Mouse (Mus musculus) ovary, postnatal 10 days (tissue): ENCODE data around the gene Nox3.

ENCODE experiments used
- DNase-seq: peaks from one replicate; pipeline ENCODE4 v3.0.0; 2022; ENCODE audit warnings: low spot score

The Nox3 gene

DNA sequence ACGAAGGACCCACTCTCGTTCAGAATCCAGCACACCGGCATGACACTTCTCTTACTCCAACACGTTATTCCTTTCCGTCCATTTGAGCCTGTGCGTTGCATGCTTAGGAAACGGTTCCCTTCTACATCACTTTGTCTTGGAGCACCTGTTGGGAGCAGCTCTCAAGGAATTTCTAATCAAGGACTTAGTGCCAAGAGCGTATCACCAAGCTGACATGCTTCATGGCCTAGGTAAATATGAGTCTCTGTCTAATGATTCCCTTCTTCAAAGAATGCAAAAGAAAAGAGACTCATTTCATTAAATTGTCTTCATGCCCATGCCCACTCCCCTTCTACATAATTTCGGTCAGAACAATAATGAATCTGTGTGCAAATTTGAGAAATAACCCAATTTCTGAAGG lies at the start of gene Nox3:
TSS of gene Nox3 (minus strand) at position 101 of the 400 bp plus-strand sequence.
- no peak for DNase-seq

DNA sequence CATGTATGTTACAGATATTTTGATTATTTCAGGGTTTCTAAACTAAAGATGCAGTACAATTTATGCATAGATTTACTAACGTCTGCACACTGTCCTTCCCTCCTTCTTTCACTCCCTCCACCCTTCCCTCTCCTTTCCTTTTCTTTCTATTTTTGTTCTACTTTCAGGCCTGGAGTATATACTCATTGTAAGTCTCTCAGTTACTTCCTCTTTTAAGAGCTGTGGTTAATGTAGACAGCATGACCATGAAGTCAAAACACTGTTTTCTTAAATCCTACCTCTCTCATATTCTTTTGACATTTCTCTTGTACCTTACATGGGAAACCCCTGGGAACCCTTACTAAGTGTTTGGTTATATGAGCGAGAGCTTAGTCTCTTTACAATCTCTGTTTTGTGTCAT lies 48.3 kb upstream of the Nox3 start:
- no peak for DNase-seq

DNA sequence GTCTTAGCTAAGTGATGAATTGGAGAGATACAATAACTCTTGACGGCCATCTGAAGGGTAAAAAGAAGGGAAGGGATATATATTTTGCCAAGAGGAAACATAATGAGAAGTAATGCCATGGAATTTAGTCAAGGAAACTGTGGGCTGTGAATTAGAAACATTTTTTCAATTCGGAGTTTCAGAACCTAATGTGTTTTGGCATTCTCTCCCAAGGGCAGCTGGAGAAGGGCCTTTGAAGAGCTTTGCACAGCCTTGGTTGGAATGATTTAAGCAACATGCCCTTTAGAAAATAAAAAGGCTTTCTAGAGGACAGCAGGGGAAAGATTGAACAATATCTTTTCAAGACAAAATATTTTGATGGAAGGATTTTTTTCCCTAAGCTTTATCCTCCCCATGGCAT lies 40.9 kb upstream of the Nox3 start:
- no peak for DNase-seq

DNA sequence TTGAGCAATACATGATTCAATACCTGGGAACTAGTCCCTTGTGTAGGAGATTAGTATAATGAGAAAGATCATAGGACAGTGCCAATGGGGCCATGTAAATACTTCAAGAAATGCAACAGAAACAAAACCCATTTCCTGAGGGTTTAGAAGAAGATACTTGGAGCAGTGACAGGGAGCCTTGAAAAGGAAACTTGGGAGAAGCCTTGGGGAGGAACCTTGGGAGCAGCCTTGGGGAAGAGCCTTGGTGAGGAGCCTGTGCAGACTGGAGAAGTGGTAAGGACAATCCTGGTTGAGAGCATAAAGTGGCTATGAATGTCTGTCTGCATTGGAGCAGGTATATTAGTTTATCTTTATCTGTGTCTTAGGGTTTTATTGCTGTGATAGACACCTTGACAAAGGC lies 38.2 kb upstream of the Nox3 start:
- no peak for DNase-seq

DNA sequence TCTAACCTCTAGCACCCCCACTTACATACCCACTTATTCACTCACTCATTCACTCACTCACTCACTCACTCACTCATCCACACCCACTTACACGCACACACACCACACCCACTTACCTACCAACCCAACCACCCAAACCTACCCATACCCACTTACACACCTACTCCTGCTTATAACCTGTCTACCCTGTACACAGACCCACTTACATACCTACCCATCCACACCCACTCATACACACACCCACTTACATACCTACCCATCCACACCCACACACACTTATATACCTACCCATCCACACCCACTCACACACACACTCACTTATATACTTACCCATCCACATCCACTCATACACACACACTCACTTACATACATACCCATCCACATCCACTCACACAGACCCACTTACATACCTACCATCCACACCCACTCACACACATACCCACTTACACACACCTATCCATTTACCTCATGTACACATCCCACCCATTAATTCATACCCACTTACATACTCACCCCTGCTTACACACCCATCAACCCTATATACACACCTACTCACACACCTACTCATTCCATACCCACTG lies 9.4 kb upstream of the Nox3 start:
- no peak for DNase-seq

DNA sequence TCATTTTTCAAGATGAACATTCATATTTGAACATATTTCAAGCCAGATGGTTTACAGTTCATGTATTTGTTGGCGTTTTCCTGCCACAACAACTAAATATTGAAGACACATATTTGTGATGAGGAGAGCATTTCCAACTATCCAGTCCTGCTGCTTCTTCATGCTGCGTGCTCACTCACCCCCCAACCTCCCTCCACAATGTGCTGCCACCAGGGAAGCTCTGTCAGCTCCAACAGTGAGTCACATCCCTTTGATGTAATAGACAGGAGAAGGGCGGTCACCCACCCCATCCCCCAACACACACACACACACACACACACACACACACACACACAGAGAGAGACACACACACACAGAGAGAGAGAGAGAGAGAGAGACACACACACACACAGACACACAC lies 6.3 kb upstream of the Nox3 start:
- no peak for DNase-seq

DNA sequence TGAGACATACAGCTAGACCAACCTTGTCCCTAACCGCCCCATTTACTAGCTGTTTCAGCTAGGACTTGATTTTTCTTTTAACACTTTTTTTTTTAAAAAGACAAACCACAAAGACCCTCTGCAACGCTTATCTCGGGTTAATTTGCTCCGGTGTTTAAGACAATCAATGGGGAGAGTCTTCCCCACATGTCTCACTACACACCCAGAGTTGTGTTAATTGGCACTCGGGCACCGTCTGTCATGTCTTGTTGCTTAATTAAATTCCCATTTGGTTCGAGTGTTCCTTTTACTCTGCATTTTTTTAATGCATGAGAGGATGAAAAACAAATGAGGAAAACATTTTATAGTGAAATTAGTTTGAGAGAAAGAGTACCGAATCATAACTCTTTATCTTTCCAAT lies 3.2 kb downstream of the Nox3 start:
- no peak for DNase-seq

DNA sequence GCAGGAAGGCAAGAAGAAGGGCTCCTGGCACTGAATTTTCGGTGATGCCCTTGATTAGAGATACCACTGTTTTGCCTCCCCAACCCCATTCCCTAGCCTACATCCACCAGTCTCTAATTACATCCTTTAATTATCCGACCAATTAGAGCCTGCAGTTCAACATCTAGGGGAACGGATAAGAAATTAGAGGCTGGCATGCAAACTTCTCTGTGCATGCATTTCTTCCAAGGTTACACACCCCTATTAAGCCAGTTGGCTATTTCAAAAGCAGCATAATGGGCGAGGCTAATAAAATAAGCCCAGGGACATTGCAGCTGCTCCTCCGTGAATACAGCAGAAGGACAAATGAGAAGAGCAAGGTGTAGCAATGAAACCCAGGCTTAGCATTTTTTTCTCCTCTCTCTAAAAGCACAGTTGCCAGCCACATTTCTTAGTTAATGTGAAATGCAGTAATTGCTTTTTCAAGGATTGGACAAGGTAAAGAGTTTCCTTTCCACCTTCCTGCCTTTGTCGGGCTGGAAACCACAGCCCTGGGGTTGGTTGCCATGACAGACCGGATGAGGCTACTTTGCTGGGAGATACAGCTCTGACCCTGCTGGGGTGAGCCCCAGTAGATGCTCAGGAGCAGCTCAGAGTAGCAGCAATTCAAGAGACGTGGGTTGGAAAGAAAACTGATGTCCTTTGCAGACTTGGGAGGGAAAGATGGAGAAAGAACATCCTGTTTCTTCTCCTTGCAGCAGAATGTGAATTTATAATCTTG lies 5.4 kb downstream of the Nox3 start:
- DNase-seq = no peak

DNA sequence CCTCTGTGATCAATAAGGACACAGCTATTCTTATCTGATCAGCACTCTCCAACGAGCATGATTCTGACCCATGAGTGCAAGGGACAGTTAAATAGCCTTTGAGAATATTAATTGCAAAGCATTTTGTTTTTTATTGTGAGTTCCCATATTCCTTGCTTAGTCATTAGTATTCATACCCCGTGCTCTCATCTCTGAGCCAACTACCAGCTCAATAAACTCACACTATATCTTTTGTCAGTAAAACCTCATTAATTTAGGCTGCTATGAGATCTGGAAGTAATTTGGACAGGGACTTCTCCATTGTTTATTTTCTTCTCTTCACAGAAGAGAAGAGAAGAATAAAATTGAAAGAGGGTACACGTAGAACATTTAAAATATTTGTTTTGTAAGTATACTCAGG lies 12.4 kb downstream of the Nox3 start:
- DNase-seq = no peak

DNA sequence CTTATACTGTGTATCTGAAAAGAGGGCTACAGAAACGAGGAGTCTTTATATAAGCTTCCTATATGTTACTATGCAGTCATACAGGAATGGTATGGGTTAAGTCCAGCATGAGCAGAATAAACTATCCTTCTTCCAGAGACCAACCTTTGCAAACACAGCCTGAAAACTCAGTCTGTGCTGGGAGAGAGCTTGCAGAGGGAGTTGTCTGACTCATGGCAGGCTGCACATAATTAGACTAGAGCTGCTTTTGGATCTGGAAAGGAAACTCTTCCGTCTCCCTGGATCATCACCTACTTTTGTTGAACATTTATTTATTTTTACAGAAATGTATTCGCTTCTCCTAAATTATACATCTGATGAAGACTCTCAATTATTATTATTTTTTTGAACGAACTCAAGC lies 26.8 kb downstream of the Nox3 start:
- DNase-seq = no peak

DNA sequence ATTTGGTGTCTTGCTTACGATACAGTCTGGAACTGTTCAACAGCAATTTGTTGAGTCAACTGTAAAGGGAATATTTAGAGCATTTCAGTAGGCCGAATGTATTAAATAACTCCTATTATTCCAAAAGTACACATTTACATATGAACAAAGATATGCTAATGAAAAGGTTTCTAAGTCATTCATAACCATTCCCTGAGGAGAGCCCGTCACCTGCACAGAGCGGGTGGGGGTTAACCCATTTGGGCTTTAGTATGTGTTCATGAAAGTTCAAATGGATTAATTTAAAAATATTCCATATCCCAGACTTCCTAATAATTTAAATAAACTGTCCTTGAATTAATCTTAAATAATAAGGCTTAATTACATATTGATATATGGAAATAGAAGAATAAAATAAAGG lies 28.8 kb downstream of the Nox3 start:
- no peak for DNase-seq

DNA sequence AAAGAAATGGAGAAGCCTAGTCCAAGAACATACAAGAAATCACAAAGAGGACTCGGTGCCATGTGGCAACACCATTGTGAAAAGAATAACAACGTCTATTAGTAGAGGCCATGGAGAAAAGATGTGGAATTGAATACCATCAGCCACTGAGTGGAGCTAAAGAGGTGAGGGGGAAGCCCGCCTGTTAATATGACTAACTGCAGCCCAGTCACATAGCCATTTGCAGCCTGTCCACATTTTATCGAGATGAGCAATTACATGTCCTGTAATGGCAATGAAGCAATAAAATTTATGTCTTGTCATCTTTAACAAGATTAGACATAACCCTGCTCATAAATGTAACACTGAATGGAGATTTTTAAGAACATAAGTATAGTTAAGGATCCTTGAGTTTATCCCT lies 30.7 kb downstream of the Nox3 start:
- DNase-seq = no peak

DNA sequence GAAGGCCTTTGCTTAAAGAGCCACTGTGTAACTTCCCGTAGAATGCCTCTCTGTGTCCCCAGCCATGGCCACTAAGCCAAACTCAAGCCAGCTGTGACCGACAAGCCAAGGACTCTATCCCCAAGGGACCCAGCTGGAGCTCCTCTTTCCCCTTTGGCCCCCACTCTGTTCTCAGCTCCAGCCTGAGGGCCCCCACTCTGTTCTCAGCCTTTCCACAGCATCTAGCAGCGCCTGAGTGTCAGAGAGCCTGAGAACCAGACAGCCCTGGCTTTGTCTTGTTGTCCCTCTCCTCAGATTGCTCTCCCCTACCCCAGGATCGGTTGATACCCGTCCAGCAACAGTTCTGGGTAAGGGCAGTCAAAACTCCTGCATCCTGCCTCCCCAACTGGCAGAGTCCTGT lies 36.6 kb downstream of the Nox3 start:
- DNase-seq = no peak

DNA sequence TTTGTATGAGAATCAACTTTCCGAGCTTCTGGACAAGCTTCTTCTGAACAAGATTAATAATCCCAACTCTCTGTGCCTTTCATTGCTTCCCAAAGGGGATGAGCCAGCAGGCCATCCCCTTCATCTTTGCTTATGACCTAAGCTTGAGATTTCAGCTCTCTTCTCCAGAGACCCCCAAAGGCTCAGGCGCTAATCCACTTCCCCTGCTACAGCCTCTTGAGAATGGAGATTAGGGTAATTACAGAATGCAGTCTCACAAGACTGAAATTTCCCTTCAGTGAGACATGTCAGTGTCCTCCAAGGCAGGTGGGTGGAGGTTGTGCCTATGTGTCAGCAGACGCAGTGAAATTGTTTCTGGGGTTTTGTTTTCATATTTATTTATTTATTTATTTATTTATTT lies 45.7 kb downstream of the Nox3 start:
- no peak for DNase-seq

DNA sequence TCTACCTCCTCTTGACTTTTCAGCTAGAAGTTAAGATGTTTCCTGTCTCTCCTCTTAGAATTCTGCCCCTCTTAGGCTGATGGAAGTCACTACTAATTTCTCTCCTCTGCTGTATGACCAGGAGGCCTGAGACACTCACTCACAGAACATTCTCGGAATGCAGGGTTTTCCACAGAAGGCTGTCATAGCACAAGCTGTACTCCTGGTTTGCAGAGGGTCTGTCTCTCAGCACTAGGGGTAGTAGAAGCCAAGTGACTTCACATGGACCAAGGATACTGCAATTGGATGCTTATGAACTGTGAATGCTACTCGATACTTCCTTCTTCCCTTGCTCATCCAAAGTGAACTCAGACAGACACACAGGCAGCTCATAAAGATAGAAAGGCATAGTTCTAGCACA lies 52.5 kb downstream of the Nox3 start:
- DNase-seq = no peak

DNA sequence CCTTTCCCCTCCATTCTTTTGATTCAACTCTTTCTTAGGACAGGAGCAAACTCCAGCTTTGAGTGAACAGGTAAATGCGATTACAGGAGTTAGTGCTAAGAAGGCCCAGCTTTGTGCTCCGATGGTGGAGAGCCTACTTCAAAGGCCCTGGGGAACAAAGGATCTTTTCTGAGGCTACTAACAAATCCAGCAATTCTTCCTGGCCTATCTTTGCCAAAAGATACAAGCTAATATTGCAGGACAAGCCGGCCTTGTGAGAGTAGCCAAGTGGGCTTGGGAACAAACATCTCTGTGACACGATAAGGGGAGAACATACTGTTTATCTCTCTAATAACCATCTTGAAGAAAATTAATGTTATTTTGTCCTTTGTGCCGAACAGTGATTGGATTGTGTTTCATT lies 54.6 kb downstream of the Nox3 start:
- no peak for DNase-seq

DNA sequence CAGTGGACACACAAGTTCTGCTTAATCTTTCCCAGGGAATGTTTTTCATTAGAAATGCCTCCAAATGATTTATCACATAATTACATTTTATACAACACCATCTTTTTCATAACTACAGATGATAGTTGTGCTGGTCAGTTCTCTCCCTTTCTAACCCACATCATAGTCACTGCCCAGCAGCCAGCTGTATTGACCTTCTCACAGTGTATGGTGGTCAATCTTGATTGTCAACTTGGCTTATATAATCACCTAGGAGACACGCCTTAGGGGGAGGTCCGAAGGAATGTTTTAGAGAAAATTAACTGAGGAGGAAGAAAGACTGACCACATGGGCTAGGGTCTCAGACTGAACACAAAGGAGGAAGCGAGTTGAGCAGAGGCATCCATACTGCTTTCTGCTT lies 57.3 kb downstream of the Nox3 start:
- no peak for DNase-seq

DNA sequence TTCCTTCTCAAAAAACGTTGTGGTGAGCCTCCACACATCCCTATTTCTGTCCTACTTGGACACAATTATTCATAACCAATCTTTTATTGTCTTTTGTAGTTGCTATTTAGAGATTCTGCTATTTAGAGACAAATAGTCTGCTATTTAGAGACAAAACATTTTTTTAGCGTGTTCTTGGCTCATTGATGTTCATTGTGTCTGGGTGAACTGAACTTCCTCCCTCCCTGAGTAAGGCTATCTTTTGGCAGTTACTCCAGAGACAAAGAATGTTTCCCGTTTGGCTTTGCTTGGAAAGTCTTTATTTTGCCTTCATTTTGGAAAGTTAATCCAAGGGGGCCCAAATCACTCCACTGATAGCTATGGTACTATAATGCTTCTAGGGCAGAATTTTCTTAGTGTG lies 63.6 kb downstream of the Nox3 start:
- DNase-seq = no peak

DNA sequence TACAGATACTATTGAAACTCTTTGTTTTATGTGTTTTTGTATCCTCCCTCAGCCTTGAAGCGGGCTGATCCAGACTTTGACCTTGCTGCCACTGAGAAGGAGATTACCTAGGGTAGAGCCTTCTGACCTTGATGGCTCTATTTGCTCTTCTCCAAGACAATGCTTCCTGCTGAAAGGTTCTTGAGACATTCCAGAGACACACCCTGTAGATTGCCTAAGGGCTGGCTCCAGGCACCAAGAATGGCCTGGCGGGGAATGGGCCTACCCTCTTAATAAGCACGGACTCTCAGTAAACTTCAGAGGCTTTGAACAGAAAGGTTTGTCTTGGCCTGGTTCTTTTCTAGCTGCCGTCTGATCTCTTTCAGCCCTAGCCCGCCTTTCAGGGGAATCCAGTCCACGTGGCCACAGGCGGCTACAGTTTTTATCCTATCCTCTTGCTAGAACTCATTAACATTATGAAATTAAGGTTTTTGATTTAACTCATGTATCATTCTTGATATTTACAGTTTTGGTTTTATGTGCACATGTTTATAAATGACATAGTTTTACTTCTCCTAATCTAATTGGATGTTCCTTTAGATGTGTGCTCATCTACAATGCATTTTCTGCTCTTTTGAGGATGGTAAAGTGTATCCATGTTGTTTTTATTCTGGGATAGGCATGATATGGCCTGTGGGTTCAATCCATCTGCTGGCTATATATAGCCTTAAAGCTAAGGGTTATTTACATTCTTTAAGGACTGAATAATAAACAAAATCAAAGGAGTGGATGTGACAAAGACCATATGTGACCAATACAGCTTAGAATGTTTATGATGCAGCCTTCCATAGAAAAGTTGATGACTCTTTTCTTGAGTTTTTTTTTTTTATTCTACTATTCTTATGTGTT lies 79.5 kb downstream of the Nox3 start:
- DNase-seq = no peak

DNA sequence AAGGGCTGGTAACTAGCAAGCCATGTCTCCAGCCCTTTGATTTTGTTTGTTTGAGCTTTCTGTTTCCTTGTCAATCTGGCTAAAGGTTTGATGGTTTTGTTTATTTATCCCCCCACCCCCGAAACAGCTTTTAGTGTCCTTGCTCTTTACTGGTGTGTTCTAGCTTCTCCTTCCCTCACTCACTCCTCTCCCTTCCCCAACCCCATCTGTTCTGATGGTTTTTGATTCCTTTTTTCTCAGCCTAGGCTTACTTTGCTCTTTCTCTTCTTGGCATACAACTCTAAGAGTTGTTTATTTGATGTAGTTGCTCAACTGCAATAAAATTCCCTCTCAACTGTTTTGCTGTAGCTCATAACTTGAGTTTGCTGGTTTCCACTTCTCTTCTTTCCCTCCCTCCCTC lies 80.5 kb downstream of the Nox3 start:
- DNase-seq = no peak

DNA sequence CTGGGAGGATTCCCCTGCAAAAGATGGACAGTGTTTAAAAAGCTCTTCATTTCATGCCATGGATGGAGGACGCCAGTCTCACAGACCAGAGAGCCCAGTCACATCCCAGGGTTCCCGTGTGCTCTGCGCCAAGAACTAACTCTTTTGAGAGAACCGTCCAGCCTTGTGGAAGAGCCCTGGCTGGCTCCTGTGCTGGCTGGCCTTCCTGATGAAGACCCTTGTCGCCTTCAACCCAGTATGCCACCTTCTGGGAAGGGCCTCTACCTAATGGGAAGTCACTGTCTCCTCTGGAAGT lies 84.3 kb downstream of the Nox3 start:
- no peak for DNase-seq

DNA sequence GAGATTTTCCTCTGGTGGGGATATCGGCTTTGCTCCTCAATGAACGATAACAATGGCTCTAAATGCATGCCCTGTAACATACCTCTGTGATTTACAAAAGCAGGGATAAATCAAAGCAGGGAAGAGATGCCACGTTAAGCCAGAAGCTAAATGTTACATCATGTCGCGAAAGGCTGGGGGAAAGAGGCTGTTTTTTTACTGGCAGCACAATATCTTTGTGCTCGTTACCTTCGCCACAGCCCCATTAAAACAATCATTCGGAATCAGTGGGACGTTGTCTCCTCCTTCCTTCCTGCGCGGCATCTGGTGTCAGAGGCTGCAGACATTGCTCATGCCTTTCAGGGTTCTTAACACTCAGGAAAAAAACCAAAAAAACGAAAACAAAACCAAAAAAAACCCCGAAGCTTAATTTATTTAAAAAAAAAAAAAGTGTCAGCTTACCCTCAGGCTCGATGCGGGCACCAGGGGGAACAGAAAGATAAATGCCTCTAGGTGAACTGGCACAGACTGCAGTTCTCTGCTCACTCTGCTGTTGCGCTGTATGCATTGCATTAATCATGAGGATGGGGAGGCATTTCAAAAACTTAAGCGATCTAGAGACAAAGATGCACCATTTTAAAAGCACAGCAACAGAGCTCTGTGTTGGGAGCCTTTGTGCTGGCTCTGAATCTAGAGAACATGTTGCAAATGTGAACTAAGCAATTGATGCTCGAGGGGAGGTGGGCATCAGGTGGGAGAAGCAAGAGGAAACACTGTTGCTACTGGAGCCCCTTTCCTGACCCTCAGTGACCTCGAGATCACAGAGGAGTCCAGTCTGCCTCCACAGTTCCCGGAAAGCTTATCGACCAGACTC lies 84.9 kb downstream of the Nox3 start:
- no peak for DNase-seq
